Mouse (Mus musculus): ENCODE data around the gene Ufd1.

- TF ChIP-seq CTCF (IDR thresholded peaks at IDR 0.05; ENCODE audit: extremely low read depth, insufficient read depth, insufficient read length, insufficient replicate concordance) (no peak), POLR2A (IDR thresholded peaks at IDR 0.05; ENCODE audit: low read depth, low read length) (no peak)
Measured at GRCm38 (mm10) chr16:18785025-18785424, 26.6 kb upstream of the Ufd1 start.

Measured in spleen, adult 2 months (tissue).